Mouse (Mus musculus) spleen, adult 18-20 months (tissue): ENCODE measurements around the gene Akap13.
"Not testable (repeated sequence)": the region's sequence is repeated elsewhere in the genome, so short reads cannot be mapped to it uniquely, and the experiment has no call there.

Experiments
- DNase-seq, 2 experiments: peaks; one replicate each; pipeline ENCODE4 v3.0.0; 2022; ENCODE audit warnings: mixed read lengths in 2 of 2

Gene Akap13

DNA sequence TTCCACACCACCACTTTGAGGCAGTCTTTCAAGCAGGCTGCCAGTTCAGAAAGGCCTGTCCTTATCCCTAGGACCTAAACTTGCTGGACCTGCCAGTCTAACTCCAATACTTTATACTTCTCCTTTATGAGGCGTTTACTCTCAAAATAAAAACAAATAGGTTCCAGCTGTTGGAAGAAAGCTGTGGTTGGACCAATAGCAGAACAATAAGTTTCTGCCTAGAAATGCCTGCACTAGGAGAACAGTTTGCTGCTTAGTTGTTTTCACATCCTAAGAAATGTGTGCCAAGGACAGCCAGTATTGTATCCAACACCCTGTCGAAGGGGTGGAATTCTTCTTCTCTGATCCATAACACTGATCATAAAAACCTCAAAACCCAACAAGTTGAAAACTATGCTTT lies 276.6 kb downstream of the Akap13 start:
- no peak for DNase-seq

DNA sequence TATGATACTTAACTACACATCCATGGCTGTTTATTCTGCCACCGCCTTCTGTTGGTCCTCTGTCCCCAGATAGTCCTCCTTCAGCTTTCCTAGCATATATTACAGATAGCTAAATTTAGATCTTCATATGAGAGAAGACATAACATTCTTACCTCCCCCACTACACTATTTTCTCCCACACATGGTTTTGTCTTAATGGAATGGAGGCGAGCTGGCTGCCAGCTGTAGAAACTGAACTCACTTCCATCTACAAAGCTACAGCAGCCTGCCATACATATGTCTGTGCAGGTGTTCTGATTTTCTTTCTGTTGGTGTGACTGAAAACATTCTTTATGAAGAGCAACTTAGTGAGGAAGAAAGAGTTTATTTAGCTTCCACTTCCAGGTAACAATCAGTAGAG lies 277.8 kb downstream of the Akap13 start:
- no peak for DNase-seq

DNA sequence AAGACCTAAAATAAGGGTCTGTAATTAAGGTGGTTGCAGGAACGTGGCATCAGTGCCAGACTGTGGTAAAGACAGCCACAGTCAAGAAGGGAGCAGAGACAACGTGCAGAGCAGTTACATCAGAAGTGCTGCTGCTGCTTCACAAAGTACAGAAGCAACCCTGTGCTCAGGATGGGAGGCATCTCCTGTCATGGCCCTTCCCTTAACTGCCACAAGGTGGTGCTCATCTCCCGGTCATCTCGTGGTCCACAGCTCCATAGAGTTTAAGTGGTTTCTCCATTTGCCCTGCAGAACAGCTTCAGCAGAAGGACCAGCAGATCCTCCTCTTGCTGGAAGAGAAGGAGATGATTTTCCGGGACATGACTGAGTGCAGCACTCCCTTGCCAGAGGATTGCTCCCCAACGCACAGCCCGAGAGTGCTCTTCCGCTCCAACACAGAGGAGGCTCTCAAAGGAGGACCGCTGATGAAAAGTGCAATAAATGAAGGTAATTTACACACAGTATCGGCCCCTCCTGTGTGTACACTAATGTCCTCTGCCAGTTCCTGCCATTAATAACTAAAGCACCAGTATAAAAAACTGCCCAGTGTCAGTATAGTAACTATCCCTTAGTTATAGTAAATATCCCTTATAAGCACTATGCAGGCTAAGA lies 283.9 kb downstream of the Akap13 start:
- DNase-seq = peak; percentile 33 to 52

DNA sequence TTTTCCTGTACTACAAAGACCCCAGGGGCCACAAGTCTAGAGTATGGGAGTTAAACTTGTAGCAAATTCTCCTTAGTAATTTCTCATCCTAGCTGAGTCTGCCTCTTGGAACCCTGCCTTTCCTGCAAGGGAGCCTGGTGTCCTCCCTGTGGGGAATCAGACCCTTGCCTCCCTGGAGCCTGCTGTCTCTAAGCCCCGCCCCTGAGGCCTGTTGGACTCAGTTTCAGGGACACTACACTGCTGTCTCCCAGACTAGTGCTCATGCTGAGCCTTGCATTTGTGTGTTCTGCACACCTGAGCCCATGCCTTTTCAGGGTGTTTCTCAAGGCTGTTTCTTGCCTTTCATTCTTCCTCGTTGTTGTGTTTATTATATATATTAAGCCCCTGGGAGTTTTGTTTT lies 289.2 kb downstream of the Akap13 start:
- no peak for DNase-seq

DNA sequence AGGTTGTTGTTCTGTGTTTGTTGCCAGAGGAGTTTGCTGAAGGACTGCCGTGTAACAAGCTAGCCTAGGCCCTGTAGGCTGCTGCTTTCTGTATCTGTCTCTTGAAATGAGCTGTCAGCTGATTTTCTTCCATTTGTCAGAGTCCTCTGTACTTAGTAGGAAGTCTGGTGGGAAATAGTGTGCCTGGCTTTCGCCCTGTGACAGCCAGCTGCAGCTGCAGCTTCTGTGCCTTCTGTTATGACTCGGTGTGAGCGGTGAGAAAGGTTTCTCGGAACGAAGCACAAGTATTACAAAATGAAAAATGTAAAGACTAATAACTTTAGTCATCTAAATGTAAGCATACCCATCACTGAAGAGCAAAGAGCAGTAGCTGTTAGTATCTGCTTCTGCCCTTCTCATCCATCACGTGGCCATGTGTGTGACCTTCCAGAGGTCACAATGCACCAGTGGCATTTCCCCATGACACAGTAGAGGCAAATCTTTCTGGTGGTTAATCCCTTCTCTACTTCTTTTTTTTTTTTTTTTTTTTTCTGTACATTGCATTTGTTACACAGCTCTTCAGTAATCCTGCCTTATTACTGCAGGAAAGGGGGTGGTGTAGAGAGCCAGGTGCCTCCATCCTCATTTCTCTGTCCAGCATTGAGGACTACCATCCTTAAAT lies 289.8 kb downstream of the Akap13 start:
- no peak for DNase-seq

DNA sequence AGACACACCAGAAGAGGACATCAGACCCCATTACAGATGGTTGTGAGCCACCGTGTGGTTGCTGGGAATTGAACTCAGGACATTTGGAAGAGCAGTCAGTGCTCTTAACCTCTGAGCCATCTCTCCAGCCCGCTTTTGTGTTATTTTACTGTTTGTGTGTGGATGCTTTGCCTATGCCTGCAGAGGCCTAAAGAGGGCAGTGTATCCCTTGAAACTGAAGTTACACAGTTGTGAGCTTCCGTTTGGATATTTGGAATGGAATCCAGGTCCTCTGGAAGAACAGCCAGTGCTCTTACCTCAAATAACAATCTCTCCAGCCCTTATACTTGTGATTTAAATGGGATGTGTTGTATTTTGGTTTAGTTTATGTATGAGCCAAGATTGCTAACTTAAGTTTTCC lies 290.6 kb downstream of the Akap13 start:
- DNase-seq = not testable (repeated sequence)

DNA sequence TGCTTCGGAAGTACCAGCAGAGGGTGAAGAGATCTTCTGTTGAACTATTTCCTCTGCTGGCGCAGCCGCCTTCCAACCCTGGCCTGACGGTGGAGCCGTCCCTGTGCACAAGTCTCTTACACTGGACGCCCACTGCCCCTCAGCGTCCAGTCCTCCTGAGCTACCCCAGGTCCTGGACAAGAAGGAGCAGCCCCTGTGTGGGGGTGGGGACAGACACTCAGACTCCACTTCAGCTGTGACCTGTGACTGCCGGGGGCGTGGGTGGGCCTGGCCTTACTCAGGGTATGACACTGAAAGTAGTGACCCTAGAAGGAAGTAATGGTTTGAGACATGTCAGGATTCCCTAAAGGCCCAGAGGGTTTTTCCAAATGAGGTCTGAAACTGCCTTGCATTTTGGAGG lies 295.2 kb downstream of the Akap13 start:
- DNase-seq = no peak

DNA sequence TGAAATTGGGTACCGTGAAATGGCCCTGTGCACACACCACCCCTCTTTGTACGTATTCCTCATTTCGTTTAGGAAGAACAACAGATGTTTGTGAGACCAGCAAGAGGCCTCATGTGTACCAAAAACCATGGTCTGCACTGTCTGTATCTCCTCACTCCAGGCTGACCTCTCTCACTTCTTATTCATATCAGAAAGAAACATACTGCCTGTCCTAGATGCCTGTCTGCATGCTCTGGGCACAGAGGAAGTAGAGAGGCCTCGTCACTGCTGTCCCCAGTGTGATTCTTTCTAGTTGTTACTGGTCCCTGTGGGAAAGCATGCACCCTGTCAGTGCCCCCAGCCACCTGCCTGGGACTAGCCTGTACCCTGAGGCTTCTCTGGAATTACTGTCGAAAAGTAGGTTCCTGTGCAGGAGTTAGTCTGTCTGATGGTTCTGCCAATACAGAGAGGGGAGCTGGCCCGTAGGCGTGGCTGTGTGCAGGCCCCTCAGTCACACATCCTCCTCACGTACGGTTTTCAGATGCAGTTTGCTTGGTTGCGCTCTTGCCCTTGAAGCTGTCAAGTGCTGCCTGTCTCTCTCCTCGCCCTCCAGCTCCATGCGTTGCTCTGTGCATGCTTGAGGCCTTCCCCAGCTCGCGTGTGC lies 295.9 kb downstream of the Akap13 start:
- DNase-seq = no peak

DNA sequence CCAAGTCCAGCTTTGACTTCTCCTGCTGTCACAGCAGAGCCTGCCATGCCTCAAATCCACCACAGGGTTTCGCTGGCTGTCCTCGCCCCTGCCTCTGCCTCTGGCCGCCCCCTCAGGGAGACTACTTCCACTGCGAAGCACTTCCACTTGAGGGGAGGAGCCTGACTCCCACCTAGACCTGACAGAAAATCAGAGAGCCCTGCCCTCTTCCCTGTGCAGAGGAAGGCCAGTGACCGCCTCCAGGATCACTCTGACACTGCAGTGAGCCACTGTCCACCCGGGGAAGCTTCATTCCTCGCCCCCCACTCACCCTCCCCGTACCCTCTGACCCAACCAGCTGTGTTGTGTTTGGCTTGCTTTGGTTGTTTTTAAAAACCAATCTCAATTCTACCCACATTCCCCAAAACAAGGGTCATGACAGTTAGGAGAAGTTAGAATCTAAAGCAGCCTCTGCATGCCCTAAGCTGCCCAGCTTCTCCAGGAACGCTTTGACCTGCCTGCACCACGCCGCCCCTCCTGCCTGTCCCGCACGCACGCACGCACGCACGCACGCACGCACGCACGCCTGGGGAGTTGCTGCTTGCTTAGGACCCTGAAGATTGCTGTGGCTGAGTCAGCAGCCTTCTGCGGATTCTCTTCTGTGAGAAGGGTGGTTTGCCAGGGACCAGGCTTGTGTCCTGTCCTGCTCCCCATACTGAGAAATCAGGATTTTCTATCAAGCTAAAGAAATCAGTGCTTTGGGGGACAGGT lies 297.3 kb downstream of the Akap13 start:
- DNase-seq = no peak

DNA sequence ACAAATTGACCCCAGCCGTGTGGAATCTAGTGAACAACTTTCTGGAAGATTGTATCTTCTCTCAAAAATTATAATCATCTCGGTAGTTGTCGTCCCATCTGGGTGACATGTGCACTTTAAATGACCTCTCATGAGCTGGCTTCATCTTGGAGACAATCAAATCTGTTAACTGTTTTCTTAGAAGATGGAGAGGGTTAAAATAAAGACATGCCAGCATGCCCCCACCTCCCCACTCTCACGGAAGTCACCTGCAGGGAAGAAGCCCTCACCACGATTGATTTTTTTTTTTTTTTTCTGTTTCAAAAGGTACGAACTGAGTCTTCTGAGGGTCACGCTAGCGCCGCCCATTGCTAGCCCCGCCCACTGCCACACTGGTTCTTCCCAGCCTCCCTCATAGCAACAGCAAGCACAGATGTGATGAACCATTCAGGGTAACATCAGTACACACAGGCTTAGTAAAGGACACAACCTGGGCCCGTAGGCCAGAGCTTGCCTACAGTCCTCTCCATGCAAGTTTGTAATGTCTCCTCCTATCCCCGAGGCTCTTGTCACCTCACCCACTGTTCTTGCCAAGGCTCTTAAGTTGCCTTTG lies 298.0 kb downstream of the Akap13 start:
- DNase-seq = no peak

DNA sequence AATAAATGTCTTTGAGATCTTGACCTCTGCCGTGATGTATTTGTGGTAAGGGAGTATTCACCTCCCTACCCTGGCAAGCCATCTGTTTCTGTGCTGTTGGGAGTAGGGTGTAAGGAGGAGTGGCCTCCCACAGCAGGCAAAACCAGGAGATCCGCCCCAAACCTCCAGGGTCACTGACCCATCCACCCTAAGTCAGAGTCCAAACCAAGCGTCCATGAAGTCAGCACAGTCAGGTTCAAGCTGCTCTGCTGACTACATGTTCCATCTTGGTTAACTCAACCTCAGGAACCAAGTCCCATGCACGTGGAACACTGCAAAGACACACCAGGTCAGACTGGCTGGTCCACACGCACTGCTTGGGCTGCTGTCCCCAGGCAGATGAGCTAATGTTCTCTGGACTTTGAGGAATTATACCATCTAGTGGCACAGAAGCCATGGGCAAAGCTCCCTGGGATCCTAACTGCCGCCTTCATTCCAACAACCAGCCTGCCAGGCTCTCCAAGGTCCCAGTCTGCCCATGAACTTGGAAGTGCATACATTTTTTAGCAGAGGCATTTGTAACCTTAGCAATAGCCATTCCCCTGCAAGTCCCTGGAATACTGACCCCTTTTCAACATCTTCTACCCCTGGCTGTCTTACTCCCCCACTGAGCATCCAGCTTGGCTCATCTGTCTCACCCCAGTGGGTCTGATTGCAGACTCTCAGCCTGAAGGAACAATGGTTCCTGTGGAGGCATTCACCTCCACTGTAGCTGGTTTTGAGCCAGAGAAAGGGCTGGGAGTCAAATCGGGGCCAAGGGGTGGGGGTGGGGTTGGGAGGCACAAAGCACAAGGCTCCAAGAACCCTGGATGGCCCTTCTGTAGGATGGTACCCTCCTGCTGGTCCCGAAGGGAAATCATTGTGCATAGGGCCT lies 299.5 kb downstream of the Akap13 start:
- no peak for DNase-seq

DNA sequence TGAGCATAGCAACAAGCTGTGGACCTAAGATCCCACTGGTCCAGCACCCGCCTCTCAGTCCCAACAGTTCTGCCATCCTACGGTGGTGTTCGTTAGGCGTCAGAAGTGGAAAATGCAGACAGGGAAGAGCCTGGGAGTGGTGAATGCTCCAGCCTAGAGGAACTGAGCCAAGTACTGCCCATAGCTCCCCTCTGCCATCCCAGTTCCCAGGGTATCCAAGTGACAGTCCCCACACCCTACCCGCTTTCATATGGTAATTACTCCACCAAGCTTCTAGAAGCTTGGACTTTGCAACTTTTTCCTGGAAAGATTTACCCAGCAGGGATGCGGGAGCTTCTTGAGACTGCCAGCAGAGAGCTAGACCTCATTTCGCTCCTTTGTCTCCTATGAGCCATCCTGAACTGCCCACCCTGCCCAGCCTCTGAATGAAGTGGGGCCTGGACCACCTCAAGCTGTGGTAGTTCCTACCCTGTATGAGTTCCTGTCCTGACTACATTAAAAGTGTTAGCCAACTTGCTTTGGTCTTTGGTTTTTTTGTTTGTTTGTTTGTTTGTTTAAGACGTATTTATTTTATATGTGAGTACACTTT lies 300.6 kb downstream of the Akap13 start:
- DNase-seq = no peak

DNA sequence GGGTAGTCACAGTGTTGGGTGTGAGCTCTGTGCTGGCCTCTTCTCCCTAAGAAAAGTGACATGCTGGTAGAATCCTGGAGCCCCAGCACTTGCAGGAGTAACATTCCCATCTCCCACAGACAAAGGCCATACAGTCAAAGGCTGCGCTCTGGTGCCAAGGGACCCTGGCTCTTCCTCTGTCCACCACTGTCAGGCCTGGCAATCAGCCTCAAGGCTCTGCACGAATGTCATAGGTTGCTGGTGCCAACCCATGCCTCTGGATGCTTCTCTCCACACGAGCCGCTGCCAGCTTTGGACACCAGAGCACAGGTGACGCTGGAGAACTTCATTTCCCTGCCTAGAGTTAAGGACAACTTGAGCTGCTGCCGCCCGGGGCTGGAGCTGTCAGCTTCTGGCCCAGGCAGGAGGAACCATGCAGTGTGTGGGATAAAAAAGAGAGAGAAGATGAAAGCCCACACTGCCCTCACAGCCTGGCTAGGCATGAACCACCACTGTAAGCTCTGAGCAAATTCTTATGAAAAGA lies 304.7 kb downstream of the Akap13 start:
- DNase-seq = no peak

DNA sequence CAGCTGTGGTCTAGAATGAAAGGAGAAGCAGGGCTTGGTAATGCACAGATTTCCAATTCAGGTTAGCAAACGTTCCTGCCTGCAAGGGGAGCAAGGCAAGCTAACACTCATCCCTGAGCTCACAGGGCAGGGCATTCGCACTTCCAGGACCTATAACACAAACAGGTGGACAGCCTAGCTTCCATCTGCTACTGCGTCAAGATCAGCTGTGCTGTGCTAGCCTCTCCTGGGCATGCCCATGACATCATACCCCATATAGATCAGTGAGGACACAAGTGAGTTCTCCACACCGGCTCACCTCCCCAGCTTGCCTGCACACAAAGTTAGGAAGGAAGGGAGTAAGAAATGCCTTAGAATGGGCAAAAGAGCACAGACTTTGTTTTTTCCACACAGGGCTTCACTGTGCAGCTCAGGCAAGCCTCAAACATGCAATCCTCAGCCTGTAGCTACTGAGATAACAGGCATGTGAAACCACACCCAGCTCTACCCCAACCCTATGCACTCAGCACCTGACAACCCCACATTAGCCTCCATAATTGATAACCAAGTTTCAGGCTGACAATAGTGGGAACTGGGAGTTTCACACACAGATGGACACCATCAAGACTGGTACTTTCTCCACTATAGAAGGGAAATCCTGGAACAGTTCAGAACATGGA lies 305.5 kb downstream of the Akap13 start:
- not testable (repeated sequence) for DNase-seq

DNA sequence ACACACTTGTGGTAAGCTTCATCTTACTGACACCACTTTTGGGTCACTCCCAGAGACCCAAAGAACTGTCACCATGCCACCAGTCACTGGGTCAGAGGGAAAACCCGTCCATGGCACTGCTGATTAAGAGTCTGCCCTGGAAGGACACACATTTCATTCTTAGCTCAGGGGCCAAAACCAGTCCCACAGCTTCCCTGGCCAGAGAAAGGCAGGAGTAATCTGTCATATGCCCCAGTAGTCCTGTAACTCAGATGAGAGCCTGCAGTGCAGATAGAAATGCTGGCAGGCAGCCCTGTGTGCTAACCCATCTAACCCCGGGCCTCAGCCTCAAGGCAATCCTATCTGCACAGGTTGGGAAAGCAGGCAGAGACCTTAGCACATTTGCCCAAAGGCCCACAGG lies 306.9 kb downstream of the Akap13 start:
- DNase-seq = not testable (repeated sequence)

DNA sequence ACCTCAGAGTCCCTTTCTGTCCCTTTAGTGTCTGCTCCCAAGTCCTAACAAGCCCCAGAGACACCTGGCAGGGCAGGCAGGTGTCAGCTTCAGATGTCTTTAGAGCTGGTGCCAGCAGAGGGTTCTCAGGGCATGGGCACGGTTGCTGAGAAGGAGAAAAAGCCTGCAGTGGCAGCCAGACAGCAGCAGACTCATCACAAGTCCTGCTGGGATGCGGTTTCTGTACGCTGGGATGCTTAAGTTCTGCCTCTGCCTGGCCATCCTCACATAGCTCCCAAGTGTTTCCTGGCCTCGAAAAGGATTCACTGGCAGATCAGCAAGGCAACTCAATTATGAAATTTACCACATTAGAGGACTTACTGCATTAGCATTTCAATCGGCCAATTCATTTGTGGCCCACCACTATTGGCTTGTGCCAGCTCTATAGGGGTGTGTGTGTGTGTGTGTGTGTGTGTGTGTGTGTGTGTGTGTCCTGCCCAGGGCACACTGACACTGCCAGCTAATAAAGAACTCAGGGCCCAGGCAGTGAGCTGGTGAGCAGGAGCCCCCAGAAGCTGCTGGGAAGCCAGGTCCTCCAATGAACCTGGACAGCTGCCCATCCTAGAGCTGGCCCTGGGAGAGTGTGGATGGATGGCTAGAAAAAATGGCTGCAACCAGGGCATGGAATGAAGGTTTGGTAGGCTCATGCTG lies 311.9 kb downstream of the Akap13 start:
- not testable (repeated sequence) for DNase-seq

DNA sequence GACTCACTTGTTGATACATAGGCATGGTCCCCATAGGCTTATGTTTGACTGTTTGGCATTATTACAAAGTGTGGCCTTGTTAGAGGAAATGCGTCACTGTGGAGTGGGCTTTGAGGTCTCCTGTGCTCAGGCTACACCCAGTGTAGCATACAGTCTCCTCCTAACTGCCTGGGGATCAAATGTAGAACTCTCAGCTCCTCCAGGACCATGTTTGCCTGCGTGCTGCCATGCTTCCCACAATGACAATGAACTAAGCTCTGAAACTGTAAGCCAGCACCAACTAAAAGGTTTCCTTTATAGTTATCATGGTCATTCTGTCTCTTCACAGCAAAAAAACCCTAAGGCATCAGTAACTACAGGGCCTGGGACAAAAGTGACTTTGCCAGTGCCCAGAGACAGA lies 312.8 kb downstream of the Akap13 start:
- no peak for DNase-seq

DNA sequence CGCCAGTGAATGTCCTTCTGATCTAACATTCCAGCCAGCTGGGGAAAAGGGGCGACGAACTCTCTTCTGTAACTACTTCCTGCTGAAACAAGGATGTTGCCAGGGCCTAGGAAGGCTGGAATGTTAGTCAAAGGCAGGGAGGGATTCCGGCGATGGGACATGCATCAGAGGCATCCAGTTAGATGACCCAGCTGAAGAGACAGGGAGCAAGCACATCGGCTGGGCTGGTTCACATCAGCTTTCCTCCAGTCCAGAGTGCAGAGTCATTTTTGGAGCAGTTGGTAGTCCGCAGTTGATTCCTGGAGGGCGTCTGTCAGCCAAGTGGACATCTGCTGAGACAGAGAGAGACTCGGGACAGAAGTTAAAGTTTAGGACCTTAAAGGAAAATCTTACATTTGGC lies 314.6 kb downstream of the Akap13 start:
- DNase-seq = no peak

DNA sequence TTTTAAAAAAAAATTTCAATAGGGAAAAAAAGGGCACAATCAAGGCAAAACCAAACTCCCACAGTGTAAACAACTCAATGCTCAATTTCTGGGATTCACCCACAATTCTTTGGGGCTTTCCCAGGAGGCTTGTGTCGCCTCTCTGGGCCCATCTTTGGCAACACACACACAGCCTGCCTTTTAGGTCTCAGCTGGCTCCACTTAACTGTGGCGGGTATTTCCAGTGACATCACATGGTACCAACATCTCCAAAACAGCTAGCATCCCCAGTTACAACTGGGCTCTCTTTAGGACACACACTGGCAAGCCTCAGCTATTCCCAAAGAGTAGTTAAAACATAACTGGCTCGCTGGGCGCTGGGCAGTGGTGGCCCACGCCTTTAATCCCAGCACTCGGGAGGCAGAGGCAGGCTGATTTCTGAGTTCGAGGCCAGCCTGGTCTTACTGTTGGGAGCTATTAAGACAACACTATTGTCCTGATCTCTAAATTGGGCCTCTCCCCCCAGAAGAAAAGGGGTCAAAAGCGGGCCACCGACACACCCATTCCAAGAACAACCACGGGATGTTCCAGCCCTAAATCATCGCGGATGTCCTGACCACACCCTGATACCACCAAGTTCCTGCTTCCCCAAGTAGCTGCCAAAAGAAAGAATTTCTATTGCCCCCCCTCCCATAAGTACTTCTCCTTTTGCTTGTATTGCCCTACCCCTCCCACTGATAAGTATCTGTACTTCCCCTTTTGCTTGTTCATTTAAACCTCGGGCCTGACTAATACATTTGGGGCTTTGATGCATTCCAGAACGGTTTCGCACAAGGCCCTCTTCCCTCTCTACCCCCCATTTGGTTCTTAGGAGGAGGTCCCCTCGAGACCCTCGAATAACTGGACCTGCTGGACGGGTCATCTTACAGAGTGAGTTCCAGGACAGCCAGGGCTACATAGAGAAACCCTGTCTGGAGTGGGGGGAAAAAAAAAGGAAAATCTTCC lies 319.1 kb downstream of the Akap13 start:
- not testable (repeated sequence) for DNase-seq
